Comparison of ENCODE assay signal across 14 mouse cellular contexts in genomic region chr5:30653246-30653645, GRCm38 (mm10). TPM values are rescaled to one million over a fixed set of nuclear protein-coding genes. Genes with fewer than 3 reads are reported as not detected.
"Had no signal": no experiment of that assay in that cellular context is flagged by ENCODE, and none has a peak within 500 bp of the region (broad histone marks: within the 10 kb centered on the region; RNA-seq: fewer than 3 reads in every experiment).

No protein-coding gene starts in this region.

- H3K27me3 ChIP-seq: intestine, embryonic 15.5 days; limb, embryonic 12.5 days; liver, embryonic 13.5 days had no signal

- ATAC-seq: intestine, embryonic 15.5 days; liver, postnatal 0 days had no signal

- DNase-seq: kidney, adult 2 months; kidney, postnatal 25 days; liver; liver, embryonic 13.5 days; liver, postnatal 0 days; lung, postnatal 10 days; midbrain, embryonic 14.5 days; thymus, postnatal 4 days had no signal

- H3K9ac ChIP-seq: intestine, embryonic 15.5 days; limb, embryonic 12.5 days; liver, embryonic 13.5 days; liver, postnatal 0 days had no signal

- H3K27ac ChIP-seq: intestine, embryonic 15.5 days; limb, embryonic 12.5 days; liver, embryonic 13.5 days; midbrain, embryonic 10.5 days had no signal

- H3K4me2 ChIP-seq: intestine, embryonic 15.5 days; limb, embryonic 12.5 days; liver, embryonic 13.5 days had no signal

- H3K4me3 ChIP-seq: intestine, embryonic 15.5 days; limb, embryonic 12.5 days; liver, embryonic 13.5 days; midbrain, embryonic 10.5 days; myocyte had no signal

- H3K9me3 ChIP-seq: intestine, embryonic 15.5 days; limb, embryonic 12.5 days; liver, embryonic 13.5 days; midbrain, embryonic 10.5 days had no signal

RNA-seq across cellular contexts. Expression of gene Dpysl5, which starts 58.1 kb away (rescaled TPM):
- total RNA-seq: megakaryocyte, adult 5-6 weeks; neutrophil, adult 5-6 weeks had no signal
